Mouse (Mus musculus): Measurements from ENCODE around the gene 2010111I01Rik.

- TF ChIP-seq CTCF (IDR thresholded peaks at IDR 0.05; ENCODE audit: low read depth, low read length) (no peak), POLR2A (IDR thresholded peaks at IDR 0.05; ENCODE audit: extremely low read depth, insufficient read depth, low read length) (no peak)
These were observed 263.1 kb downstream of the 2010111I01Rik start for GRCm38 (mm10) chr13:63227785-63228184.
